Mouse (Mus musculus): ENCODE data around the gene Paqr9.

GRCm38 (mm10) chr9:95612246-95612768 is 52.9 kb downstream of the Paqr9 start:
- TF ChIP-seq CTCF (IDR thresholded peaks at IDR 0.05; ENCODE audit: extremely low read depth, insufficient read depth, insufficient read length, insufficient replicate concordance) (no peak), POLR2A (IDR thresholded peaks at IDR 0.05; ENCODE audit: low read depth, low read length) (no peak)
